Mouse (Mus musculus): ENCODE measurements at regions not wholly inside any gene's neighbourhood (a gene's known extent, or its start where the extent isn't known, plus 50 kb on each side); places are given as distances from the start of the nearest gene placed in this dataset.

DNA sequence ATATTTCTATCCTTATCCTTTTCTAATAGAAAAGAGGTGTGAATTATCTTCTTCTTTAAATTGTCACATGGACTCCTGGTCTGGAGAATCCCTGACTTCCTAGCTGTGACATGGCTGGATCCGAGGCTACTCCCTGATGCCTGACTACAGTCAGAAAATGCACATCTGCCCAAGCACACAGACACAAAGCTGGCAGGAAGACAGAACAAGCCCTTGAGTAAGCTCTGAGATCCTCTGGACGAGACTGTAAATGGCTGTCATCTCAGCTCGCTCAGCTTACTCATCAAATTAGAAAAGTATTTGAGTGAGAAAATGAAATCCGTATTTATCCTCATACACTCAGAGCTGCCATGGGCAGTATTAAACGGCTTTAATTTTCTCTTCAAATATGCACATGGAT is 521.0 kb upstream of the Intu start:
- no peak overlapping the region for H3K4me3 ChIP-seq (ENCODE audit: low read depth, low read length)
- H3K9me3 ChIP-seq (replicated peaks; ENCODE audit: control insufficient read depth, insufficient read depth, low read length, poor library complexity, severe bottlenecking), result no peaks in the 10 kb centered on the region
- TF ChIP-seq POLR2A (IDR thresholded peaks at IDR 0.05; ENCODE audit: insufficient read depth, low read length) (no peak), CTCF (IDR thresholded peaks at IDR 0.05; ENCODE audit: low read depth, low read length) (no peak), EP300 (IDR thresholded peaks at IDR 0.05; ENCODE audit: insufficient read depth, low read depth, low read length) (no peak)
- H3K9ac ChIP-seq (ENCODE audit: low read depth, poor library complexity, severe bottlenecking), result no peak overlapping the region
- H3K27ac ChIP-seq (ENCODE audit: insufficient read depth, low read length), result no peak overlapping the region
- H3K27me3 ChIP-seq (ENCODE audit: control insufficient read depth, insufficient read depth, low read length, poor library complexity, severe bottlenecking), result no peaks in the 10 kb centered on the region
- no peaks in the 10 kb centered on the region for H3K4me1 ChIP-seq (ENCODE audit: control insufficient read depth, insufficient read depth, low read length)
- H3K36me3 ChIP-seq (ENCODE audit: control insufficient read depth, insufficient read depth, low read length, poor library complexity, severe bottlenecking), result no peaks in the 10 kb centered on the region

GRCm38 (mm10) chr3:40021682-40022081 is 509.4 kb upstream of the Intu start:
- Histone ChIP-seq H3K9ac (ENCODE audit: low read depth, poor library complexity, severe bottlenecking) (no peak overlapping the region), H3K9me3 (replicated peaks; ENCODE audit: control insufficient read depth, insufficient read depth, low read length, poor library complexity, severe bottlenecking) (no peaks in the 10 kb centered on the region), H3K36me3 (ENCODE audit: control insufficient read depth, insufficient read depth, low read length, poor library complexity, severe bottlenecking) (no peaks in the 10 kb centered on the region), H3K27ac (ENCODE audit: insufficient read depth, low read length) (no peak overlapping the region), H3K4me1 (ENCODE audit: control insufficient read depth, insufficient read depth, low read length) (no peaks in the 10 kb centered on the region), H3K27me3 (ENCODE audit: control insufficient read depth, insufficient read depth, low read length, poor library complexity, severe bottlenecking) (no peaks in the 10 kb centered on the region; the same call in 1 of the 2 replicates), H3K4me3 (ENCODE audit: low read depth, low read length) (no peak overlapping the region)
- TF ChIP-seq CTCF (IDR thresholded peaks at IDR 0.05; ENCODE audit: low read depth, low read length) (no peak), EP300 (IDR thresholded peaks at IDR 0.05; ENCODE audit: insufficient read depth, low read depth, low read length) (no peak), POLR2A (IDR thresholded peaks at IDR 0.05; ENCODE audit: insufficient read depth, low read length) (no peak)

- Histone ChIP-seq H3K36me3 (ENCODE audit: control insufficient read depth, insufficient read depth, low read length, poor library complexity, severe bottlenecking) (no peaks in the 10 kb centered on the region), H3K27ac (ENCODE audit: insufficient read depth, low read length) (no peak overlapping the region), H3K9me3 (replicated peaks; ENCODE audit: control insufficient read depth, insufficient read depth, low read length, poor library complexity, severe bottlenecking) (no peaks in the 10 kb centered on the region), H3K4me1 (ENCODE audit: control insufficient read depth, insufficient read depth, low read length) (no peaks in the 10 kb centered on the region), H3K4me3 (ENCODE audit: low read depth, low read length) (no peak overlapping the region), H3K27me3 (ENCODE audit: control insufficient read depth, insufficient read depth, low read length, poor library complexity, severe bottlenecking) (no peaks in the 10 kb centered on the region; the same call in 1 of the 2 replicates), H3K9ac (ENCODE audit: low read depth, poor library complexity, severe bottlenecking) (no peak overlapping the region)
- no peak for TF ChIP-seq POLR2A (IDR thresholded peaks at IDR 0.05; ENCODE audit: insufficient read depth, low read length)
These were observed 503.4 kb upstream of the Intu start for GRCm38 (mm10) chr3:40027713-40028112.

DNA sequence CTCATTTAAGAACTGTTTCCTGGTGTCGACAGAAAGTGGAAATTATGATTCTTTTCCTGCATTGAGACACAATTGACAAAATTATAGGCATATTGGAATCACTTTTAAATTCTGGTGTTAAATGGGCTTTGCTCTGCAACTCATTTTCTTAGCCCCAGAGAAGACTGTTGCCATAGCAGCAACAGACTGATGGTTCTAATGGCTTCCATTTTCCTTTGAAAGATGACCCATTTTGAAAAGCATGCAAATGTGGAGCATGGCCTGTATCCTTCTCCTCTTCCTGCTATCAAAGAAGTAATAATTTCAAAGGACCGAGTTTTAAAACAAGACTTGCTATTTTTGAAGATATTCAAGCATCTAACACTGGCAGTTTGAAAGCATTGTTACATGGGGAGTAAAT is 494.9 kb upstream of the Intu start:
- no peaks in the 10 kb centered on the region for H3K9me3 ChIP-seq (replicated peaks; ENCODE audit: control insufficient read depth, insufficient read depth, low read length, poor library complexity, severe bottlenecking)
- H3K4me1 ChIP-seq (ENCODE audit: control insufficient read depth, insufficient read depth, low read length), result no peaks in the 10 kb centered on the region
- TF ChIP-seq EP300 (IDR thresholded peaks at IDR 0.05; ENCODE audit: insufficient read depth, low read depth, low read length) (no peak), POLR2A (IDR thresholded peaks at IDR 0.05; ENCODE audit: insufficient read depth, low read length) (no peak), CTCF (IDR thresholded peaks at IDR 0.05; ENCODE audit: low read depth, low read length) (no peak)
- H3K36me3 ChIP-seq (ENCODE audit: control insufficient read depth, insufficient read depth, low read length, poor library complexity, severe bottlenecking), result no peaks in the 10 kb centered on the region
- H3K27ac ChIP-seq (ENCODE audit: insufficient read depth, low read length), result no peak overlapping the region
- H3K27me3 ChIP-seq (ENCODE audit: control insufficient read depth, insufficient read depth, low read length, poor library complexity, severe bottlenecking), result no peaks in the 10 kb centered on the region
- no peak overlapping the region for H3K9ac ChIP-seq (ENCODE audit: low read depth, poor library complexity, severe bottlenecking)
- H3K4me3 ChIP-seq (ENCODE audit: low read depth, low read length), result no peak overlapping the region

DNA sequence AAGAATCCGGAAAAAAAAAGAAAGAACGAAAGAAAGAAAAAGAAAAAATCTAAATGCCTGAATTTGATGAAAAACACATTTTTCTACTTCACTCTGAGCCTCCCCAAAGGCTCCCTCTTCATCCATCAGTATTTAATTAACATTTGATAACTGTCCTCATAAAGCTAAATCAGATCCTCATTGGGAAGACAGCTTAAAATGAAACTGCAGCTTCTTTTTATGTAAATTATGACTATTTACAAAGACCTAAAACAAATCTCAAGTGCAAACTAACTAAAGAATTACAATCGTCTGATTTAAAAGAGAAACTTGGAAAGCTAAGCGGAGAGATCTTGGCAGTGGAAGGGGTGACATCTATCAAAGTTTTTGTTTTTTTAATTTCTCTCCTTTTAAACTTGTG is 481.4 kb upstream of the Intu start:
- H3K27me3 ChIP-seq (ENCODE audit: control insufficient read depth, insufficient read depth, low read length, poor library complexity, severe bottlenecking), result no peaks in the 10 kb centered on the region
- no peaks in the 10 kb centered on the region for H3K9me3 ChIP-seq (replicated peaks; ENCODE audit: control insufficient read depth, insufficient read depth, low read length, poor library complexity, severe bottlenecking)
- H3K27ac ChIP-seq (ENCODE audit: insufficient read depth, low read length), result no peak overlapping the region
- no peaks in the 10 kb centered on the region for H3K36me3 ChIP-seq (ENCODE audit: control insufficient read depth, insufficient read depth, low read length, poor library complexity, severe bottlenecking)
- no peaks in the 10 kb centered on the region for H3K4me1 ChIP-seq (ENCODE audit: control insufficient read depth, insufficient read depth, low read length)
- H3K4me3 ChIP-seq (ENCODE audit: low read depth, low read length), result no peak overlapping the region
- TF ChIP-seq EP300 (IDR thresholded peaks at IDR 0.05; ENCODE audit: insufficient read depth, low read depth, low read length) (no peak), CTCF (IDR thresholded peaks at IDR 0.05; ENCODE audit: low read depth, low read length) (no peak), POLR2A (IDR thresholded peaks at IDR 0.05; ENCODE audit: insufficient read depth, low read length) (no peak)
- H3K9ac ChIP-seq (ENCODE audit: low read depth, poor library complexity, severe bottlenecking), result no peak overlapping the region

- H3K9me3 ChIP-seq (replicated peaks; ENCODE audit: control insufficient read depth, insufficient read depth, low read length, poor library complexity, severe bottlenecking), result no peaks in the 10 kb centered on the region
- no peak overlapping the region for H3K27ac ChIP-seq (ENCODE audit: insufficient read depth, low read length)
- H3K4me1 ChIP-seq (ENCODE audit: control insufficient read depth, insufficient read depth, low read length), result no peaks in the 10 kb centered on the region
- H3K36me3 ChIP-seq (ENCODE audit: control insufficient read depth, insufficient read depth, low read length, poor library complexity, severe bottlenecking), result no peaks in the 10 kb centered on the region
- no peaks in the 10 kb centered on the region for H3K27me3 ChIP-seq (ENCODE audit: control insufficient read depth, insufficient read depth, low read length, poor library complexity, severe bottlenecking)
- no peak overlapping the region for H3K4me3 ChIP-seq (ENCODE audit: low read depth, low read length)
- no peak overlapping the region for H3K9ac ChIP-seq (ENCODE audit: low read depth, poor library complexity, severe bottlenecking)
- TF ChIP-seq EP300 (IDR thresholded peaks at IDR 0.05; ENCODE audit: insufficient read depth, low read depth, low read length) (no peak), CTCF (IDR thresholded peaks at IDR 0.05; ENCODE audit: low read depth, low read length) (no peak), POLR2A (IDR thresholded peaks at IDR 0.05; ENCODE audit: insufficient read depth, low read length) (no peak)
These were observed 472.8 kb upstream of the Intu start for GRCm38 (mm10) chr3:40058281-40058680.
